Mouse (Mus musculus) heart, embryonic 11.5 days (tissue): ENCODE results near the gene Pycr1. TPM values are rescaled to one million over a fixed set of nuclear protein-coding genes. Genes with fewer than 3 reads are reported as not detected.
A peak's percentile ranks its signal among the peaks of the same experiment; 100 is the strongest.

ENCODE experiments used
- ATAC-seq: fragments of 200-750 bp; cut with Nextera tagmentation; replicated peaks from 2 replicates; pipeline ENCODE4 v1.8.0; 2017; ENCODE audit warnings: moderate library complexity; ENCODE audit not compliant: insufficient number of reproducible peaks, low FRiP score, low TSS enrichment
- H3K27ac ChIP-seq: fragments of 300-500 bp; sonication (generic); 2 replicates; pipeline ENCODE4 v1.5.1; 2014; ENCODE audit warnings: mild to moderate bottlenecking, low read depth, low read length
- H3K27me3 ChIP-seq: fragments of 300-500 bp; sonication (generic); 2 replicates; pipeline ENCODE4 v1.6.1; 2014; ENCODE audit warnings: mild to moderate bottlenecking, low read length, mixed read lengths; ENCODE audit not compliant: control insufficient read depth, insufficient read depth
- H3K36me3 ChIP-seq: fragments of 300-500 bp; sonication (generic); 2 replicates; pipeline ENCODE4 v1.6.1; 2014; ENCODE audit warnings: mild to moderate bottlenecking, low read length, moderate library complexity, mixed read lengths; ENCODE audit not compliant: control insufficient read depth, insufficient read depth
- H3K4me1 ChIP-seq: fragments of 300-500 bp; sonication (generic); 2 replicates; pipeline ENCODE4 v1.6.1; 2014; ENCODE audit warnings: low read length; ENCODE audit not compliant: control insufficient read depth, insufficient read depth
- H3K4me2 ChIP-seq: fragments of 300-500 bp; sonication (generic); 2 replicates; pipeline ENCODE4 v1.6.1; 2014; ENCODE audit warnings: mild to moderate bottlenecking, moderate library complexity
- H3K4me3 ChIP-seq: fragments of 300-500 bp; sonication (generic); 2 replicates; pipeline ENCODE4 v1.5.1; 2014; ENCODE audit warnings: low read depth, low read length
- H3K9ac ChIP-seq: fragments of 300-500 bp; sonication (generic); 2 replicates; pipeline ENCODE4 v1.6.1; 2014; ENCODE audit warnings: mild to moderate bottlenecking, low read depth, low read length, moderate library complexity
- H3K9me3 ChIP-seq: fragments of 300-500 bp; sonication (generic); replicated peaks from 2 replicates; pipeline ENCODE4 v1.6.1; 2016; ENCODE audit warnings: low read length; ENCODE audit not compliant: control insufficient read depth
- WGBS: fragments of 180-500 bp; shearing (Covaris S2); extraction: QIAGEN DNeasy Blood & Tissue Kit; methylation state at CpG from one replicate; pipeline ENCODE4 v1.1.7; 2014; ENCODE audit not compliant: insufficient replicate concordance; 5-methylcytosine and 5-hydroxymethylcytosine counted together
- microRNA-seq: library from miRNA; unstranded; fragments of <30 nt; microRNA quantifications from one replicate; pipeline ENCODE4, GENCODE M21; 2016; ENCODE audit warnings: borderline number of aligned reads
- polyA plus RNA-seq: library from polyadenylated mRNA; unstranded; fragments of >200 nt; fragmentation: Nextera tagmentation; extraction: Ambion mirVana; gene quantifications from 2 replicates; pipeline ENCODE4 v1.2.1, GENCODE M21; 2014

Gene Pycr1
- polyA plus RNA-seq, 1 experiment from 2014 or later = 24.9 TPM

DNA sequence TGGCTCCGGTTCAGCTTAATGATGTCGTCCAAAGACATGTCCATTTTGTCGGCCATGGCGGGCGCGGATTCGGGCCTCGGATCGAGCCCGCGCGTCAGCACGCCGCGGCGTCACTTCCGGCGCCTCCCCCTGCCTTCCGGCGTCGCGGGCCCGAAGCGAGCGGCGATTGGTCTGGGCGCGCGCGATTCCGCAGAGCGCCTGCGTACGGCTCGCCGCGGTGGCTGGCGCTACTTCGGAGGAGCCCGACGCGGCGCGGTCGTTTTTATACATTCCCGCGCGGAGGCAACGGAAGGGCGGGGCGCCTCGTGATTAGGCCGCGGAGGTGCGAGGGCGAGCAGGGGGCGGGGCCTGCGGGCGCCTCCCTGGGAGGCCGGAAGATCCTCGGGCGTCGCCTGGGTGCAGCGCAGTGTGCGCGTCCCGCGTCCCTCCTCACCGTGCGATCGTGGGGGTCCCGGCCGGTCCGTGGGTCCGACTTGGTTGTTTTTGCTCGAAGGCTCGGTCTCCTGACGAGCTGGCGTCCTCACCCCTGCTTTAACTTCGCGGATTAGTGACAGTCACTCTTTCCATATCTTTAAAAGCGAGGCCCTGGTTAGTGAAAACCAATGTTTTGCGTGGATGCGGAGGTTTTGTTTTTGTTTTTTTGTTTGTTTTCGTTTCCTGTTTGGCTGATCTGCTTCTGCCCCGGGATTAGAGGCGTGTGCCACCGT is 45.1 kb downstream of the Pycr1 start, which contains the start of the genes Alyref and Anapc11:
Gene Alyref, minus strand, starts transcription at position 83 of the 707 bp plus-strand sequence.
Gene Anapc11, plus strand, starts transcription at position 139 of the 707 bp plus-strand sequence.
- Histone ChIP-seq H3K4me1 (peaks cover 12% of the 10 kb centered on the region), H3K4me3 (peak within 1 kb of the TSS; percentile 76), H3K9ac (peak within 1 kb of the TSS; percentile 98), H3K9me3 (no peaks in the 10 kb centered on the region), H3K27ac (peak within 1 kb of the TSS; percentile 89), H3K27me3 (no peaks in the 10 kb centered on the region), H3K4me2 (peak within 1 kb of the TSS; percentile 99), H3K36me3 (peaks cover 29% of the 10 kb centered on the region)
- WGBS = under 1% methylated on average over 88 of the region's 88 CpGs
- peak; percentile 92 for ATAC-seq

DNA sequence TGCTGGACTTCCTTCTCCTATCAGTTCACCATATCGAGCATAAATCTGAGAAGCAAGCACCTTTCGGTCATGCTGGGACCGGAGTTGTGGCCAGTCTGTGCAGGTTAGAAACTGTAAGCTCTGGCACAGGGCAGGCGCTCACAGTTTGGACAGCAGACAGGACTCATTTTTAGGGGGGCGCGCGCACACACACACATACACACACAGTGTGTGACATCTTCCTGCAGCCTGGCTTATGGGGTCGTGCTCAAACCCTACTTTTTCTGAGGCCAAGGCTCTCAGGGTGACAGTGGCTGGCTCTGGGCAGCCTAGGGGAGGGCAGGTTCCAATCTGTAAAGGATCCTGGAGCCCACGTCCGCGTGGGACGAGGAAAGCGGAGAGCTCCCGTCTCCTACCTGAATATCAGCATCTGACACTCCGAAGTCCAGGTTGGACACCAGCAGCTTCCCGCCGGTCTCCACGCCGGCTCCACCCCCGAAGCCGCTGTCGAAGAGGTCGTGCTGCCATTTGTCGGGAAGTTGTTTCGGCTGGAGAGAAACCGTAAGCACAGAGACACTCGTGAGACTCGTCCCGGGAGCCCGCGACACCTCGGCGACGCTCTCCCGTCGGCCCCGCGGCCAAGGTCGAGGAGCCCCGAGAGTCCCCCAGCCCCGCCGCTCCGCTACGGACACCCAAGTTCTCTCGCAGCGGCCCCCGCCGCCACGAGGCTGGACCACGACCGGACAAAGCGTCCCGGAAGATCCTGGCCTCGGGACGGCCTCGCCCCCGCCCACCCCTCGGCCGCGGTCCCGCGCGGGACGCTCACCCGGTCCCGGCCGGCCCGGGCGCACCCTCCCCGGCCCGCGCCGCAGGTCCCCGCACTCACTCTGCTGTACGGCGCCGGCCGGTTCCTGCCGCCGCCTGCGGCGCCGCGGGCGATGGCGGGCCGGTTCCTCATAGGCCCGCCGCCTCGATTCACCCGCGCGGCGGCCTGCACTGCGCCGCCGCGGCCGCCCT is 46.0 kb downstream of the Pycr1 start:
- H3K9me3 ChIP-seq = no peaks in the 10 kb centered on the region
- 5% methylated on average over 82 of the region's 99 CpGs for WGBS
- peak overlapping the region; percentile 99 for H3K4me2 ChIP-seq

DNA sequence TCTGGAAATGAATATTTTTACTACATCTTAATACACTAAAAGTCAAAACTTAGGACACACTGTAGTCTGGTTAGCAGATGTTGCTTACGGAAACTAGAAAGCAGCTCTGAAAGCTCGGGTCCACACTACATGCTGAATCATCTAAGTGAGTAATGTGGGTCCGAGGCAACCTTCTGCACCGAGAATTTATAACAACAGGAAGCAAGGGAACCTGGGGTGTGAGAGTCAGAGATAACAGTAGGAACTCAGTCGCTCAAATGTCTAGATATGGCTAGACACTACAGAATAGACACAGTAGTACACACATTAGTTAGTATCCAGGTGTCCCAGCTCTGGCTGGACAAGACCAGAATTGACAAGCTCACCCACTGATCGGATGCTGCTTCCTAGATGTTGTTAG is 55.0 kb downstream of the Pycr1 start:
- no peaks in the 10 kb centered on the region for H3K27me3 ChIP-seq
- H3K4me2 ChIP-seq = no peak overlapping the region
- H3K27ac ChIP-seq = no peak overlapping the region
- no peak overlapping the region for H3K4me3 ChIP-seq
- peaks cover 4% of the 10 kb centered on the region; the same call in 1 of the 2 replicates for H3K9me3 ChIP-seq
- no peak for ATAC-seq
- peaks cover 47% of the 10 kb centered on the region for H3K36me3 ChIP-seq
- H3K9ac ChIP-seq = no peak overlapping the region
- H3K4me1 ChIP-seq = no peaks in the 10 kb centered on the region
- WGBS = 70% methylated on average over 6 of the region's 6 CpGs

More for the DNA sequence above, 46.0 kb downstream of the Pycr1 start:
- peak; percentile 51 for ATAC-seq
- peak overlapping the region; percentile 76 for H3K4me3 ChIP-seq
- H3K9ac ChIP-seq = peak overlapping the region; percentile 98
- H3K27me3 ChIP-seq = no peaks in the 10 kb centered on the region
- peaks cover 31% of the 10 kb centered on the region for H3K36me3 ChIP-seq
- H3K4me1 ChIP-seq = peaks cover 12% of the 10 kb centered on the region
- peak overlapping the region; percentile 89 for H3K27ac ChIP-seq

Small RNA genes within 50 kb of the gene (microRNA-seq; reads per million reads assigned to microRNA genes)
- 0.61 reads per million for gene Mir6936

Other genes with a start within 250 kb of the Pycr1 start
- gene Nploc4, start 206.1 kb downstream of the Pycr1 start, polyA plus RNA-seq = 31.0 and 36.7 TPM in 2 replicates
- gene Tspan10, start 201.1 kb downstream of the Pycr1 start, polyA plus RNA-seq = not detected in 2 replicates
- gene Pde6g, start 190.3 kb downstream of the Pycr1 start, polyA plus RNA-seq = 0.24 TPM in 1 of 2 replicates, not detected in the other
- 16.9 and 19.6 TPM in 2 replicates for gene Oxld1, start 185.7 kb downstream of the Pycr1 start, polyA plus RNA-seq
- gene Ccdc137, start 185.7 kb downstream of the Pycr1 start, polyA plus RNA-seq = 21.3 and 27.5 TPM in 2 replicates
- 43.6 and 48.4 TPM in 2 replicates for gene Arl16, start 176.2 kb downstream of the Pycr1 start, polyA plus RNA-seq
- gene Mrpl12, start 159.2 kb downstream of the Pycr1 start, polyA plus RNA-seq = 222 and 232 TPM in 2 replicates
- gene Slc25a10, start 151.9 kb downstream of the Pycr1 start, polyA plus RNA-seq = 44.2 and 48.3 TPM in 2 replicates
- 1.5 and 1.8 TPM in 2 replicates for gene Gcgr, start 113.1 kb downstream of the Pycr1 start, polyA plus RNA-seq
- 157 and 168 TPM in 2 replicates for gene Mcrip1, start 94.0 kb downstream of the Pycr1 start, polyA plus RNA-seq
- not detected in 2 replicates for gene Ppp1r27, start 92.6 kb downstream of the Pycr1 start, polyA plus RNA-seq
- 506 and 569 TPM in 2 replicates for gene P4hb, start 70.5 kb downstream of the Pycr1 start, polyA plus RNA-seq
- gene Arhgdia, start 62.1 kb downstream of the Pycr1 start, polyA plus RNA-seq = 468 and 477 TPM in 2 replicates
- 333 and 334 TPM in 2 replicates for gene Alyref, start 45.4 kb downstream of the Pycr1 start, polyA plus RNA-seq
- 200 and 201 TPM in 2 replicates for gene Anapc11, start 45.3 kb downstream of the Pycr1 start, polyA plus RNA-seq
- gene Npb, start 35.3 kb downstream of the Pycr1 start, polyA plus RNA-seq = 8.8 and 9.1 TPM in 2 replicates
- 79.2 and 79.9 TPM in 2 replicates for gene Pcyt2, start 25.8 kb downstream of the Pycr1 start, polyA plus RNA-seq
- gene Sirt7, start 18.5 kb downstream of the Pycr1 start, polyA plus RNA-seq = 18.8 and 22.5 TPM in 2 replicates
- gene Mafg, start 10.2 kb downstream of the Pycr1 start, polyA plus RNA-seq = 19.4 and 20.2 TPM in 2 replicates
- 8.1 and 12.3 TPM in 2 replicates for gene Myadml2, start 4.4 kb upstream of the Pycr1 start, polyA plus RNA-seq
- gene Notum, start 17.4 kb upstream of the Pycr1 start, polyA plus RNA-seq = 1.4 and 1.5 TPM in 2 replicates
- 93.9 and 103 TPM in 2 replicates for gene Aspscr1, start 29.2 kb upstream of the Pycr1 start, polyA plus RNA-seq
- 114 and 129 TPM in 2 replicates for gene Cenpx, start 70.0 kb upstream of the Pycr1 start, polyA plus RNA-seq
- 21.8 and 23.2 TPM in 2 replicates for gene Lrrc45, start 70.2 kb upstream of the Pycr1 start, polyA plus RNA-seq
- 1.7 and 3.0 TPM in 2 replicates for gene Rac3, start 77.7 kb upstream of the Pycr1 start, polyA plus RNA-seq
- gene Dcxr, start 83.5 kb upstream of the Pycr1 start, polyA plus RNA-seq = 5.1 and 6.6 TPM in 2 replicates
- gene Cbr2, start 88.3 kb upstream of the Pycr1 start, polyA plus RNA-seq = 0.36 and 1.0 TPM in 2 replicates
- gene Hmga1b, start 119.0 kb upstream of the Pycr1 start, polyA plus RNA-seq = 4.5 and 5.8 TPM in 2 replicates
- gene Rfng, start 140.4 kb upstream of the Pycr1 start, polyA plus RNA-seq = 15.0 and 16.5 TPM in 2 replicates
- 166 and 179 TPM in 2 replicates for gene Gps1, start 140.5 kb upstream of the Pycr1 start, polyA plus RNA-seq
- gene Dus1l, start 152.6 kb upstream of the Pycr1 start, polyA plus RNA-seq = 50.0 and 59.9 TPM in 2 replicates
- gene Fasn, start 180.8 kb upstream of the Pycr1 start, polyA plus RNA-seq = 33.9 and 42.6 TPM in 2 replicates